Mouse (Mus musculus): ENCODE results near the gene Rpl14.

Gene Rpl14

DNA sequence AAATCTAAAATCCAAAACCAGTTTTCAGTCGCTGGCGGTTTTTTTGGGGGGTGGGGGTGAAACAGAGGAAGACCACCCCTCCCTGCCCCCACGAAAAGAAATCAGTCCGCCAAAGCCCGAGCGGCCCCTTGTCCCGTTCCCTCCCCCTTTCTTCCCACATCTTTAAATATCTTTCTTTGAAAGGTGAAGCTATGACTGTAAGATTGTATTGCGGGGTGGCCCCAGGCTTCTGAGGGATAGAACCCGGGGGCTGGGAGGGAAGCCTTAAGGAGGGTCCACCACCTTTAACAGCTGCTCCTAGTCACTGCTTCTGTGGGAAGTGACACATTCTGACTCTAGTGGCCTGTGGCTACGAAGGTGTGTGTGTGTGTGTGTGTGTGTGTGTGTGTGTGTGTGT, 32.3 kb downstream of the Rpl14 start:
- in situ Hi-C loops (cut with MboI, MseI) = no loop called here

DNA sequence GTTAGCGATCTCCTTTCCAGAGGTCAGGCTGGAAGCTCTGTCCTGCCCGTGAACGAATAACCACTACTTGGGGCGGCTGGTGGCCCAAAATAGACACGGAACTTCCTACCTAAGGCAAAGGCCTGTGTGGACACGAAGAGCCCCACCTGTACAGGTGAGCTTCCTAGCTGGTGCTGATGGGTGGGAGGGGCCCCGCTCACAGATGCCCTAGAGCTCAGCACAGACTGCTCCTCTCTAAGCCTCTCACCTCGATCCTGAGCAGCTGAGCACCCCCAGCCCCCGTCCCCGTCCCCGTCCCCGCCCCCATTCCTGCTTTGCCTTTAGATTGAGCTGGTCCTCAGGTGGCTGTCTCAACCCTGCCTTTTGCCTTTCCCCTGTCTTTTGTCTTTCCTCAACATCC, 32.7 kb downstream of the Rpl14 start:
- in situ Hi-C loops (cut with MboI, MseI) = no loop called here

DNA sequence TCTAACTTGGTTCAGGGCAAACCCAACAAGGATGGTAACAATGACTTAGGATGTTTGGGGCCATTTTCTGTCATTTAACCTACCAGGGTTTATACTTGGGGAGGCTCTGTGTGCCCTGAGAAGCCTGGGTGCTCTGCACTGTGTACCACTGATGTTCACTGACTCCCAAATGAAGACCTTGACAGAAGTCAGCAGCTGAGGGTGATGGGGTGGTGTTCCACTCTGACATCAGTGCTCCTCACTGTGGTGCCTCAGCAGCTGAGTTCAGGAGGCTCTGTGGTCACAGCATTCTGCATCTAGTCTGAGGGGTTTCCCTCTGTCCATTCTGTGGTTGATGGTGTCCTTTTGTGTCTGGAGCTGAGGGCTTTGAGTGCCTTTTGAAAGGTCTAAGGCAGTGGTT, 39.8 kb downstream of the Rpl14 start:
- in situ Hi-C loops (cut with MboI, MseI) = loop anchor here (5.0 kb wide), 1 partner anchor 51 kb away; no protein-coding TSS in a partner anchor

DNA sequence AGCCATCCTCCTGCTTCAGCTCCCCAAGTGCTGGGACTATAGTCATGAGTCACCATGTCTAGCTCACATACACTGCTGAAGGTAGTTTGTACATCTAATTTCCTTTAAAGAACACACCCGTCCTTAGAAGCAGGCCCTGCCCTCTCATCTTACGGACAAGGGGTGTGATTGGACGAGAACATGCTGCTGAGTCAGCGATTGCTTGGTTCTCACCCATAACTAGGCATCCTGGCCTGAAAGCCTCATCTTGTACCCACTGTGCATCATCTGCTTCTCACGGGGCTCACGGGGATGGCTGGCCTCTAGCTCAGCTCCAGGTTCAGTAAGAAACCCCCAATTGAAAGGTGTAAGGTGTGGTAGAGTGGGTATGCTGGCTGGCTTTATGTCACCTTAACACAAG, 42.8 kb downstream of the Rpl14 start:
- in situ Hi-C loops (cut with MboI, MseI) = loop anchor here (5.0 kb wide), 1 partner anchor 48 kb away; no protein-coding TSS in a partner anchor

DNA sequence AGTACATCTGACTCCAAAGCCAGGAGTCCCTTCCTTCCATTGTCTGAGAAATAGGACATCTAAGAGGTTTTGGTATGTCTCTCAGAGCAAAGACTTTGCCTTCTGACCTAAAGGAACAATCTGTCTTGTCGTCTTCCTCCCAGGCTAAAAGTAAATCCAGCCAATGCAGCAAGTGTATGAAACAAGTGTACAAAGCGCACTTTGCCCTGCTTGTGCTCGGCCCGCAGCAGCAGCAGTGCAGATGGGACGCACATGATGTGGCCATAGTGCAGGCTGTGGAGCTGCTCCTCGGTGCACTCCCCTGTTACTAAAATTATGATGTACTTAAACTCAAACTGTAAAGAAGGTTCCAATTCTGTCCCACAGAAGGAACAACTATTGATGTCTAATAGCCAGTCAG, 46.9 kb downstream of the Rpl14 start:
- in situ Hi-C loops (cut with MboI, MseI) = no loop called here

DNA sequence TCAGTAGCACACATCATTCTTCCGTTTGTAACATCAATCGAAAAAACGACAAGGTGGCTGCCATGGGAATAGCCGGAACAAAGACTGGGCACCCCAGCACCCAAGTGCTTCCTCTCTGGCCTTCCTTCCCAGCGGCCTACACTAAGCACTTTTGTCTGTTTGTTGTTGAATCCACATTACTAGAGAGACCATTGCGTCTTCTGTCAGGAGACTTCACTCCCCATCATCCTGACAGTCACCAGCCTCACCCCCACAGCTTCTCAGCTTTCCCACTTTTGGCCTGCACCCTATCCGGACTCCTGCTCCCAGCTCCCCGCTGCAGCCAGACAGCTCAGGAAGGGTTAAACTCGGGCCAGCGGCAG, 48.1 kb downstream of the Rpl14 start:
- in situ Hi-C loops (cut with MboI, MseI) = no loop called here

DNA sequence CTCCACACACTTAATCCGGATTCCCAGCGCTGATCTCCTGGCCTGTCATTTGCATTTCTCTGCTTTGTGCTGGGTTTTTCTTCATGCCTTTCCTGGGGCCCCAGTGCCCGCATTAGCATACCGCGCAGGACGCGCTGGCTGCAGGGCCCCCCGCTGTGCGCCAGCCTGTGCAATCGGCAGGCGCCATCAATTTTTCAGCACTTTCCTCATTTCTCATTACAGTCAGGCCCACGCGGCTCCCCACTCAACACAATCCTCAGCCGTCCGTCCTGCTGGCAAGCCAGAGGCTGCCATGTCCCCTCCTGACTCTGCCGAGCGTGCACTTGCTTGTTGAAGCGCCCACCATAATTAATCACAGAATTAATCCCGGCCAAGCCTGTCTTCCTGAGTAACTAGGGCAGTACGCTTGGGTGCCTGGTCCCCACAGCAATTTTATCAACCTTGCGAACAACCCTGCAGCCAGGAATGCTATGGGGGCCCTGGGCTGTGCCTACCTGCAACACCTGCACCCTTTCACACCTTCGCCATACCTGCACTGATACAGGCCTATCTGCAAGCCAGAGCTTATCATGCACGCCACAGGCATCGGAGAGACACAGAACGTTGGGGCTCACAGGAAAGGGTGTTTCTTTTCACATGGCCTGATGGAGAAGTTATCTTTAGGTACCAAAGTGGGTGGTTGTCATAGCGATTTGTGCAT, 48.6 kb downstream of the Rpl14 start:
- in situ Hi-C loops (cut with MboI, MseI) = no loop called here

DNA sequence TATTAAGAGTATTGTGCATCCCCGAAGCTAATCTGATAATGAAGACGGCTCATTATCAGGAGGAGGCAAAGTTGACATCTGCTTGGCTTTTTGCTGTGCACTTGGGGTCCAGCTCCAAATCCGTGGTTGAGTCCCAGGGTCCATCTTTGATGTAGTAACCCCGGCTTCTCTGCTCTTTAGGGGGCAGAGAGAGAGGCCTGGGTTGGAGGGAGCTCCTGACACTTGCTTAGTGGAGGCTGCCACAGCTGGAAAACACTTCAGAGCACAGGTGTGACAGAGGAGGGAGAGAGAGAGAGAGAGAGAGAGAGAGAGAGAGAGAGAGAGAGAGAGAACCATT, 49.1 kb downstream of the Rpl14 start:
- in situ Hi-C loops (cut with MboI, MseI) = no loop called here

All from T-helper 2 cell (primary cell).